ENCODE assay signal across 22 mouse cellular contexts in genomic region chr3:103361150-103361549, GRCm38 (mm10).
DNase-seq lines count a peak whose midpoint lies in the region; ATAC-seq and TF ChIP-seq lines count a peak whose summit lies in the region.
"Had no signal": no experiment of that assay in that cellular context is flagged by ENCODE, and none has a peak within 500 bp of the region (broad histone marks: within the 10 kb centered on the region; RNA-seq: fewer than 3 reads in every experiment).

No protein-coding gene starts in this region.

- H3K9ac ChIP-seq in hindbrain, embryonic 16.5 days (ENCODE audit: low read depth, low read length) = no peak overlapping the region
- H3K9ac ChIP-seq in kidney, embryonic 15.5 days = no peak overlapping the region
- H3K9ac ChIP-seq in kidney, postnatal 0 days (ENCODE audit: low read depth, low read length) = no peak overlapping the region
- H3K9ac ChIP-seq: embryonic facial prominence, embryonic 12.5 days; forebrain, embryonic 13.5 days; forebrain, embryonic 15.5 days had no signal

- H3K27me3 ChIP-seq in hindbrain, embryonic 16.5 days (replicated peaks; ENCODE audit: control insufficient read depth, insufficient read depth, low read length) = no peaks in the 10 kb centered on the region
- no peaks in the 10 kb centered on the region for H3K27me3 ChIP-seq in hindbrain, embryonic 10.5 days (ENCODE audit: insufficient read depth, poor library complexity, severe bottlenecking)
- H3K27me3 ChIP-seq in kidney, embryonic 15.5 days = no peaks in the 10 kb centered on the region
- H3K27me3 ChIP-seq in kidney, adult 2 months (replicated peaks; ENCODE audit: control insufficient read depth, insufficient read depth, low read length) = no peaks in the 10 kb centered on the region
- H3K27me3 ChIP-seq in kidney, postnatal 0 days (ENCODE audit: insufficient read depth, low read length) = no peaks in the 10 kb centered on the region
- H3K27me3 ChIP-seq: CH12.LX; embryonic facial prominence, embryonic 12.5 days; forebrain, embryonic 13.5 days; forebrain, embryonic 15.5 days; Patski had no signal

- H3K4me1 ChIP-seq in hindbrain, embryonic 16.5 days (ENCODE audit: control insufficient read depth, insufficient read depth, low read depth, low read length) = no peaks in the 10 kb centered on the region
- no peaks in the 10 kb centered on the region for H3K4me1 ChIP-seq in hindbrain, embryonic 10.5 days (replicated peaks)
- H3K4me1 ChIP-seq in kidney, embryonic 15.5 days = 0 out of 2 replicates have a peak, but pooled peaks cover 5% of the 10 kb centered on the region
- H3K4me1 ChIP-seq in kidney, adult 2 months (ENCODE audit: control insufficient read depth, insufficient read depth, low read length) = no peaks in the 10 kb centered on the region
- no peaks in the 10 kb centered on the region for H3K4me1 ChIP-seq in kidney, postnatal 0 days (replicated peaks; ENCODE audit: insufficient read depth, low read length)
- H3K4me1 ChIP-seq: embryonic facial prominence, embryonic 10.5 days; embryonic facial prominence, embryonic 12.5 days; forebrain, embryonic 13.5 days; forebrain, embryonic 15.5 days had no signal

- no peak for DNase-seq in hindbrain, embryonic 10.5 days (ENCODE audit: low spot score)
- DNase-seq in kidney, adult 2 months = no peak
- peak; percentile 74 for DNase-seq in kidney, postnatal 0 days (ENCODE audit: low spot score)
- no peak for DNase-seq in kidney, postnatal 25 days
- DNase-seq: adrenal gland, postnatal 14 days; B cell, adult 2 months; cerebellum, adult 11-12 months; cerebellum, adult 2 months; cerebellum, adult 9-10 months; cerebellum, postnatal 10 days; cerebellum, postnatal 25 days had no signal

- H3K36me3 ChIP-seq in hindbrain, embryonic 16.5 days (ENCODE audit: control insufficient read depth, insufficient read depth, low read length) = peaks cover 6% of the 10 kb centered on the region; the same call in 1 of the 2 replicates
- H3K36me3 ChIP-seq in hindbrain, embryonic 10.5 days = peaks cover 22% of the 10 kb centered on the region
- H3K36me3 ChIP-seq in kidney, embryonic 15.5 days = peaks cover 18% of the 10 kb centered on the region; the same call in 1 of the 2 replicates
- no peaks in the 10 kb centered on the region for H3K36me3 ChIP-seq in kidney, adult 2 months (ENCODE audit: control insufficient read depth, insufficient read depth, low read length)
- 0 out of 2 replicates have a peak, but pooled peaks cover 6% of the 10 kb centered on the region for H3K36me3 ChIP-seq in kidney, postnatal 0 days (ENCODE audit: insufficient read depth, low read length)

- TF ChIP-seq CTCF in kidney, adult 2 months (conservative IDR thresholded peaks at IDR 0.05; ENCODE audit: insufficient read depth, insufficient read length, low read depth, low read length) = no peak
- no peak for TF ChIP-seq CTCF in kidney, postnatal 0 days (IDR thresholded peaks at IDR 0.05; ENCODE audit: low read depth)

- no peak overlapping the region for H3K4me2 ChIP-seq in hindbrain, embryonic 16.5 days (ENCODE audit: low read length)
- H3K4me2 ChIP-seq in kidney, embryonic 15.5 days = no peak overlapping the region
- H3K4me2 ChIP-seq in kidney, postnatal 0 days (ENCODE audit: low read length) = no peak overlapping the region
- H3K4me2 ChIP-seq: embryonic facial prominence, embryonic 12.5 days; forebrain, embryonic 13.5 days; forebrain, embryonic 15.5 days had no signal

- 79% methylated on average over 7 of the region's 7 CpGs for WGBS in hindbrain, embryonic 16.5 days
- 88% methylated on average over 7 of the region's 7 CpGs for WGBS in hindbrain, embryonic 10.5 days
- 32% methylated on average over 7 of the region's 7 CpGs for WGBS in kidney, embryonic 15.5 days
- 47% methylated on average over 7 of the region's 7 CpGs for WGBS in kidney, adult 2 months
- 31% methylated on average over 7 of the region's 7 CpGs for WGBS in kidney, postnatal 0 days

- no peaks in the 10 kb centered on the region for H3K9me3 ChIP-seq in hindbrain, embryonic 16.5 days (ENCODE audit: control insufficient read depth, low read length)
- H3K9me3 ChIP-seq in hindbrain, embryonic 10.5 days = no peaks in the 10 kb centered on the region
- H3K9me3 ChIP-seq in kidney, embryonic 15.5 days (replicated peaks) = no peaks in the 10 kb centered on the region
- no peaks in the 10 kb centered on the region for H3K9me3 ChIP-seq in kidney, postnatal 0 days (replicated peaks; ENCODE audit: low read length)
- H3K9me3 ChIP-seq: embryonic facial prominence, embryonic 10.5 days; embryonic facial prominence, embryonic 12.5 days; forebrain, embryonic 13.5 days; forebrain, embryonic 15.5 days; G1E had no signal

- H3K4me3 ChIP-seq in hindbrain, embryonic 16.5 days (ENCODE audit: low read length) = no peak overlapping the region
- H3K4me3 ChIP-seq in hindbrain, embryonic 10.5 days = no peak overlapping the region
- H3K4me3 ChIP-seq in kidney, embryonic 15.5 days (replicated peaks) = no peak overlapping the region
- no peak overlapping the region for H3K4me3 ChIP-seq in kidney, adult 2 months (ENCODE audit: insufficient read depth, low read depth, low read length)
- no peak overlapping the region for H3K4me3 ChIP-seq in kidney, postnatal 0 days (replicated peaks; ENCODE audit: low read depth, low read length)
- H3K4me3 ChIP-seq: embryonic facial prominence, embryonic 10.5 days; embryonic facial prominence, embryonic 12.5 days; forebrain, embryonic 13.5 days; forebrain, embryonic 15.5 days had no signal

- H3K27ac ChIP-seq in hindbrain, embryonic 16.5 days (ENCODE audit: low read depth, low read length) = no peak overlapping the region
- no peak overlapping the region for H3K27ac ChIP-seq in hindbrain, embryonic 10.5 days
- peak overlapping the region; percentile 28; the same call in 1 of the 2 replicates for H3K27ac ChIP-seq in kidney, embryonic 15.5 days
- H3K27ac ChIP-seq in kidney, adult 2 months (ENCODE audit: insufficient read depth, low read depth, low read length) = no peak overlapping the region
- H3K27ac ChIP-seq in kidney, postnatal 0 days = no peak overlapping the region
- H3K27ac ChIP-seq: embryonic facial prominence, embryonic 10.5 days; embryonic facial prominence, embryonic 12.5 days; forebrain, embryonic 13.5 days; forebrain, embryonic 15.5 days had no signal

- ATAC-seq in hindbrain, embryonic 16.5 days = 0 out of 2 replicates have a peak, but pooled peaks have one; percentile 13
- ATAC-seq in kidney, embryonic 15.5 days (replicated peaks; ENCODE audit: low FRiP score) = peak; percentile 62; the same call in 1 of the 2 replicates
- ATAC-seq in kidney, postnatal 0 days (replicated peaks; ENCODE audit: low FRiP score, low read depth) = peak; percentile 54; the same call in 1 of the 2 replicates
- ATAC-seq: activated CD4-positive, CD25-positive, alpha-beta regulatory T cell, adult 4 months; CD4-positive, CD25-positive, alpha-beta regulatory T cell, adult 4 months; forebrain, embryonic 13.5 days; forebrain, embryonic 15.5 days; Patski had no signal

- no peak for TF ChIP-seq POLR2A in kidney, adult 2 months (IDR thresholded peaks at IDR 0.05; ENCODE audit: low read depth, low read length)
